Mouse (Mus musculus) cortical plate, adult 2 months (tissue): Measurements from ENCODE around the gene Zdhhc5. TPM values are rescaled to one million over a fixed set of nuclear protein-coding genes. Genes with fewer than 3 reads are reported as not detected.

ENCODE experiments used
- H3K27ac ChIP-seq: fragments of 200-500 bp; 2 replicates; pipeline ENCODE4 v1.5.1; 2012; ENCODE audit warnings: low read length, control low read depth, inconsistent platforms; ENCODE audit not compliant: insufficient read depth
- H3K4me1 ChIP-seq: fragments of 200-500 bp; 2 replicates; pipeline ENCODE4 v1.6.1; 2011; ENCODE audit warnings: low read length; ENCODE audit not compliant: control insufficient read depth, insufficient read depth
- H3K4me3 ChIP-seq: fragments of 200-500 bp; 2 replicates; pipeline ENCODE4 v1.5.1; 2011; ENCODE audit warnings: mild to moderate bottlenecking, low read length, control low read depth; ENCODE audit not compliant: insufficient read depth
- CTCF ChIP-seq: fragments of 200-500 bp; IDR thresholded peaks from 2 replicates; pipeline ENCODE4 v1.5.1; 2011; ENCODE audit warnings: mild to moderate bottlenecking, control low read depth, low read length; ENCODE audit not compliant: insufficient read depth; ENCODE audit errors: extremely low read depth
- POLR2A ChIP-seq: fragments of 200-500 bp; IDR thresholded peaks from 2 replicates; pipeline ENCODE4 v1.6.1; 2011; ENCODE audit warnings: mild to moderate bottlenecking, low read length, control low read depth; ENCODE audit not compliant: insufficient read depth; ENCODE audit errors: extremely low read depth
- polyA plus RNA-seq: library from polyadenylated mRNA; depleted of rRNA; stranded (reverse); fragments of >200 nt; gene quantifications from 2 replicates; pipeline ENCODE4 v1.2.3, GENCODE M21; 2012

The Zdhhc5 gene
- polyA plus RNA-seq, 1 experiment, result 29.7 TPM

GRCm38 (mm10) chr2:84750115-84750514, 35.1 kb upstream of the Zdhhc5 start:
- no peak for TF ChIP-seq POLR2A
- TF ChIP-seq CTCF, result no peak

GRCm38 (mm10) chr2:84744126-84744525, 29.1 kb upstream of the Zdhhc5 start:
- no peak overlapping the region for H3K27ac ChIP-seq
- peak overlapping the region; percentile 51; the same call in 1 of the 2 replicates for H3K4me3 ChIP-seq
- peaks cover 2% of the 10 kb centered on the region; the same call in 1 of the 2 replicates for H3K4me1 ChIP-seq
- no peak for TF ChIP-seq CTCF
- TF ChIP-seq POLR2A, result no peak

More at GRCm38 (mm10) chr2:84750115-84750514, 35.1 kb upstream of the Zdhhc5 start:
- H3K27ac ChIP-seq, result no peak overlapping the region
- no peak overlapping the region for H3K4me3 ChIP-seq
- no peaks in the 10 kb centered on the region for H3K4me1 ChIP-seq

GRCm38 (mm10) chr2:84743561-84743960, 28.6 kb upstream of the Zdhhc5 start, which contains the start of gene Gm19426:
Gene Gm19426 (minus strand): TSS chr2:84743655.
- peaks cover 2% of the 10 kb centered on the region; the same call in 1 of the 2 replicates for H3K4me1 ChIP-seq
- peak within 1 kb of the TSS; percentile 4; the same call in 1 of the 2 replicates for H3K27ac ChIP-seq
- peak within 1 kb of the TSS; percentile 51 for H3K4me3 ChIP-seq
- no peak for TF ChIP-seq POLR2A
- no peak for TF ChIP-seq CTCF

GRCm38 (mm10) chr2:84742451-84743283, 27.7 kb upstream of the Zdhhc5 start:
- H3K4me3 ChIP-seq, result peak overlapping the region; percentile 51
- 0 out of 2 replicates have a peak, but pooled peaks have one; percentile 4 for TF ChIP-seq POLR2A
- TF ChIP-seq CTCF, result no peak
- peaks cover 2% of the 10 kb centered on the region; the same call in 1 of the 2 replicates for H3K4me1 ChIP-seq
- H3K27ac ChIP-seq, result no peak overlapping the region

- no peak overlapping the region for H3K27ac ChIP-seq
- peaks cover 2% of the 10 kb centered on the region; the same call in 1 of the 2 replicates for H3K4me1 ChIP-seq
- peak overlapping the region; percentile 51; the same call in 1 of the 2 replicates for H3K4me3 ChIP-seq
- TF ChIP-seq CTCF (no peak), POLR2A (no peak)
These were observed 27.0 kb upstream of the Zdhhc5 start for GRCm38 (mm10) chr2:84741841-84742450.

GRCm38 (mm10) chr2:84740608-84741333, 25.8 kb upstream of the Zdhhc5 start:
- peaks cover 2% of the 10 kb centered on the region; the same call in 1 of the 2 replicates for H3K4me1 ChIP-seq
- no peak overlapping the region for H3K4me3 ChIP-seq
- peak; percentile 18; the same call in 1 of the 2 replicates for TF ChIP-seq CTCF
- TF ChIP-seq POLR2A, result no peak
- H3K27ac ChIP-seq, result no peak overlapping the region

GRCm38 (mm10) chr2:84738271-84738911, 23.4 kb upstream of the Zdhhc5 start:
- H3K4me1 ChIP-seq, result peaks cover 2% of the 10 kb centered on the region; the same call in 1 of the 2 replicates
- TF ChIP-seq POLR2A (no peak), CTCF (peak; percentile 15; the same call in 1 of the 2 replicates)
- no peak overlapping the region for H3K27ac ChIP-seq
- no peak overlapping the region for H3K4me3 ChIP-seq

DNA sequence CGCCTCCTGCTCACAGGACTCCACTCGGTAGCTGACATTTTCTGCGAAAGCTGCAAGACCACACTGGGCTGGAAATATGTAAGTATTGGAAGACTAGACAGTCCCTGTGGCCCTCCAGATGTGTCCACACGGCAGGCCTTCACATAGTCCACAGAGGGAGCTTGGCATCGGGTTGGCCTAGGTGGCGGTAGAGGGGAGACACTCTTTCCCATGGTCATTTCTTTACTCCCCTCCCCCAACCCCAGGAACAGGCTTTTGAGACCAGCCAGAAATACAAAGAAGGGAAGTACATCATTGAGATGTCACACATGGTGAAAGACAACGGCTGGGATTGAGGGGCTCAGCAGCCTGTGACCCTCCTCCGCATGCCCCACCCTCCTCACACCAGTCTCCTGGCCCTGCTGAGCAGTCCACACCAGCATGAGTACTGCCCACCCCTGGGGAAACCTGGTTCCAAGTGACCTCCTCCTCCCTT, 22.5 kb upstream of the Zdhhc5 start:
- no peak overlapping the region for H3K27ac ChIP-seq
- no peaks in the 10 kb centered on the region for H3K4me1 ChIP-seq
- TF ChIP-seq POLR2A (no peak), CTCF (no peak)
- no peak overlapping the region for H3K4me3 ChIP-seq
